Mouse (Mus musculus) heart, adult 2 months (tissue): ENCODE data around the gene Rab29.
"Not testable (repeated sequence)": the region's sequence is repeated elsewhere in the genome, so short reads cannot be mapped to it uniquely, and the experiment has no call there.

Source experiments
- CTCF ChIP-seq: fragments of 200-600 bp; IDR thresholded peaks from 2 replicates; pipeline ENCODE4 v1.8.1; 2022; ENCODE audit warnings: antibody characterized with exemption, mild to moderate bottlenecking, moderate library complexity
- EP300 ChIP-seq: fragments of 200-500 bp; IDR thresholded peaks from 2 replicates; pipeline ENCODE4 v1.6.1; 2011; ENCODE audit warnings: low read depth, low read length, control low read depth; ENCODE audit not compliant: insufficient read depth

DNA sequence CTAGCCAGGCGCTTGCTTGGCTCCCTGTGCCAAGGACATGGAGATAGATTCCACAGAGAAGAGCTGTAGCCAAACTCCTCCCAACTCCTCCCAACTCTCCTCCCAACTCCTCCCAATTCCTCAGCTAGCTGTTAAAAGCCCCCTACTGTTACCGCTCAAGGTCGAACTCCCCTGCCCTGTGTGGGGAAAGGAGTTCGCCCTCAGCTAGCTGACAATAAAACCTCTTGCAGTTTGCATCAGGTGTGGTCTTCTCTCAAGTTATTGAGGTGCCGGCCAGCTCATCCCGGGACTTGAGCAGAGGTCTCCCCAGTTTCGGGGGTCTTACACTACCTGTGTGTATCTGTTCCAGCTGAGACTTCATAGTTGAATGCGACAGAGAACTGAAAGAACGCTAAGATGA is 46.7 kb upstream of the Rab29 start:
- TF ChIP-seq EP300, CTCF: not testable (repeated sequence)
